Mouse (Mus musculus) lung, adult 10 weeks (tissue): ENCODE measurements around the gene 9030025P20Rik. TPM values are rescaled to one million over a fixed set of nuclear protein-coding genes. Genes with fewer than 3 reads are reported as not detected.

Experiments used
- polyA plus RNA-seq: library from polyadenylated mRNA; stranded (reverse); fragments of 350-450 nt; fragmentation: Illumina TruSeq; extraction: RNeasy Lipid Tissue Mini Kit (QIAGEN cat#74804); gene quantifications from one replicate; pipeline ENCODE4 v1.2.3, GENCODE M21; 2014; ENCODE audit warnings: low read depth, low replicate concordance; ENCODE audit not compliant: insufficient read depth

9030025P20Rik gene
- polyA plus RNA-seq = 5.5 TPM

DNA sequence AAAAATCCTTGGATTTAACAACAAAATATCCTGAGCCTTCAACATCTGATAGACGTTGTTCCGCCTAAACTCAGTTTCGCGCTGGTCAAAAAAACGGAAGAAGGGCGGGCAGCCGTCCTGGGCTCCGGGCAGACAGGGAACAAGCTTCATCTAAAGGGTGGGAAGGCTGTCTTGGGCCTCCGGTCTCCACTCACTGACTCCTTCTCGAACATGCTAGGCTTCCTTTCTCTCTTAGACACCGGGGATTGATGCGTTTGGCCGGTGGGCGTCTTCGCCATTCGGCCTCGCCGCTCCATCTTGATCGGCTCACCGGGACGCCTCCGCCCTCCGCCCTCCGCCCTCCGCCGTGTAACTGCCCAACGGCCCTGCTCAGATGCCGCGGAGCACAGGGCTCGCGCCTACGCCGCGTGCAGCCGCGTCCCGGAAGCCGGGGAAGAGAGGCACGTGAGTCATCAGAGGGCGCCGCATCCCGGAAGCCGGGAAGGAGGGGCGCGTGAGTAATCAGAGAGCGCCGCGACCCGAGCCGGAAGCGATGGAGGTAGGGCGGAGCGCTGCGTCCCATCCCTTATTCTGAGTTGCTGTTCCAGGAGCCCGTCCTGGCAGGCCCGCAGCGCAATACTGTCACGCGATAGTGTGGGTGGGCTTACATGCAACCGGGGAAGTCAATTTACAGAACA lies at the start of gene 9030025P20Rik, which contains the start of gene Gm3417:
TSS of gene 9030025P20Rik (plus strand) at position 107 of the 677 bp plus-strand sequence.
TSS of gene Gm3417 (minus strand) at position 429 of the 677 bp plus-strand sequence.

DNA sequence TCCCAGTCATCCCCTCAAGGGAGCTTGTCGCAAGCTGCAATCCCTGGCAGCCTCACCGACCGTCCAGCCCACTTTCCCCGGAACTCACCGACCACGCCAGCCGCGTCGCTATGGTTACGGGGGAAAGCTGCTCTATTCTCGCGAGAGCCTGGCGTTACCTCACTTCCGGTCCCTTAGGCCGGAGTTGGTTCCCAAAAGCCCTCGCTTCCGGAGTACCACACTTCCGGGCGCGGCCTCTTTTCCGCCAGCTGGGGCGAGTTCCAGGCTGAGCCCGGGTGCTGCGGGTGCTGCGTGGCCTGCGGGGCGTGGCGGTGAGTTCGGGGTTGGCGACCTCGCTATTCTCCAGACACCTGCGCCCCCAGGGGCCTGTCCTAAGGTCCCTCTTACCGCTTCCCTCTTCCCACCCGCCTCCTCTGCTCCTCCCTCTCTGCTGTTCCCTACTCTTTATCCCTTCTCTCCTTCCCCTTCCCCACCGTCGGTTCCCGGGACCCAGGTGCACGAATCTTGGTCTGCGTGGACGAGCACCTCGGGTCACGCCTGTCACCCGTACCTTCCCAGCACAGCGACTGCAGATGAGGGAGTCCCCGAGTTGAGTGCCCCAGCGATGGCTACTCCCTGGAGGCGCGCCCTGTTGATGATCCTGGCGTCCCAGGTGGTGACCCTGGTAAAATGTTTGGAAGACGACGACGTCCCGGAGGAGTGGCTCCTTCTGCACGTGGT lies 35.1 kb upstream of the 9030025P20Rik start, which contains the start of the genes Wdr27 and 1600012H06Rik:
TSS of gene Wdr27 (minus strand) at position 150 of the 720 bp plus-strand sequence.
TSS of gene 1600012H06Rik (plus strand) at position 176 of the 720 bp plus-strand sequence.

DNA sequence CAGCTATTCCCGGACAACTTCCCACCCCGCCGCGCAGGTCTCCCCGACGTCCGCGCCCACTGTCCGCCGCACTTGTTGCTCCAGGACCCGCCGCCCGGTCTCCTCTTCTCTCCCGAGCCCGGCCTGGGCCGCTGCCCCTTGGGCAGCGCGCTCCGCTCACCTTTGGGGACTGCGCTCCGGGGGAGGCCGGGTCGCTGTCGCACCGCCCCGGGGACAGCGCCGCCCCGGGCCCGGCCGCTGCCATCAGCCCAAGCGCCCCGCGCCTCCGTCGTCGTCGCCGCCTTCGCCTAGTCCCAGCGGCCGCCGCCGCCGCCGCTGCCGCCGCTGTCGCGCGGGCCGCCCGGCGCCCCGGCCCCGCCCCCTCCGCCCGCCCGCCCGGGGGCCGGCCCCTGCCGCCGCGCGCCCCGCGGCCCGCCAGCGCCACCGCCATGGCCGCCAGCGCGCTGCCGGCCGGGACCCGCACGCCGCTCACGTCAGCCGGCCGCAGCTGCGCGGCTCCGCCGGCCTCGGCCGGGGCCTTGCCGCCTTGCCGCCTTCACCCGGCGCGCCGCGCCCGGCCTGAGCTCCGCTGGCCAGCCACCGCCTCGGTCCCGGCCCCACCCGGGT lies 17.2 kb upstream of the 9030025P20Rik start, which contains the start of gene Phf10:
TSS of gene Phf10 (minus strand) at position 323 of the 606 bp plus-strand sequence.

DNA sequence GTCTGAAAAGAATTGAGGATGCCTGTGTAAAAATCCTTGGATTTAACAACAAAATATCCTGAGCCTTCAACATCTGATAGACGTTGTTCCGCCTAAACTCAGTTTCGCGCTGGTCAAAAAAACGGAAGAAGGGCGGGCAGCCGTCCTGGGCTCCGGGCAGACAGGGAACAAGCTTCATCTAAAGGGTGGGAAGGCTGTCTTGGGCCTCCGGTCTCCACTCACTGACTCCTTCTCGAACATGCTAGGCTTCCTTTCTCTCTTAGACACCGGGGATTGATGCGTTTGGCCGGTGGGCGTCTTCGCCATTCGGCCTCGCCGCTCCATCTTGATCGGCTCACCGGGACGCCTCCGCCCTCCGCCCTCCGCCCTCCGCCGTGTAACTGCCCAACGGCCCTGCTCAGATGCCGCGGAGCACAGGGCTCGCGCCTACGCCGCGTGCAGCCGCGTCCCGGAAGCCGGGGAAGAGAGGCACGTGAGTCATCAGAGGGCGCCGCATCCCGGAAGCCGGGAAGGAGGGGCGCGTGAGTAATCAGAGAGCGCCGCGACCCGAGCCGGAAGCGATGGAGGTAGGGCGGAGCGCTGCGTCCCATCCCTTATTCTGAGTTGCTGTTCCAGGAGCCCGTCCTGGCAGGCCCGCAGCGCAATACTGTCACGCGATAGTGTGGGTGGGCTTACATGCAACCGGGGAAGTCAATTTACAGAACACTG lies 31.6 kb downstream of the 9030025P20Rik start, which contains the start of gene Gm3435:
TSS of gene Gm3435 (plus strand) at position 471 of the 708 bp plus-strand sequence.

Other genes with a start within 250 kb of the 9030025P20Rik start
- gene Wdr27, start 35.3 kb upstream of the 9030025P20Rik start, polyA plus RNA-seq = 15.5 TPM
- gene 1600012H06Rik, start 35.3 kb upstream of the 9030025P20Rik start, polyA plus RNA-seq = 19.4 TPM
- 35.9 TPM for gene Phf10, start 17.2 kb upstream of the 9030025P20Rik start, polyA plus RNA-seq
- gene Gm3417, start 322 bp downstream of the 9030025P20Rik start, polyA plus RNA-seq = 1.0 TPM
- gene Gm3435, start 31.7 kb downstream of the 9030025P20Rik start, polyA plus RNA-seq = 1.0 TPM
- 19.8 TPM for gene Ermard, start 62.7 kb downstream of the 9030025P20Rik start, polyA plus RNA-seq
- gene Tcte3, start 63.0 kb downstream of the 9030025P20Rik start, polyA plus RNA-seq = 1.1 TPM
- gene Gm3448, start 63.1 kb downstream of the 9030025P20Rik start, polyA plus RNA-seq = 1.4 TPM